Mouse (Mus musculus) limb, embryonic 15.5 days (tissue): ENCODE results near the gene Aff1. TPM values are rescaled to one million over a fixed set of nuclear protein-coding genes. Genes with fewer than 3 reads are reported as not detected.

ENCODE experiments used
- ATAC-seq: fragments of 200-750 bp; cut with Nextera tagmentation; 2 replicates; pipeline ENCODE4 v1.8.0; 2017; ENCODE audit warnings: low read depth, moderate TSS enrichment; ENCODE audit not compliant: insufficient number of reproducible peaks, low FRiP score, low TSS enrichment
- H3K27ac ChIP-seq: fragments of 300-500 bp; sonication (generic); 2 replicates; pipeline ENCODE4 v1.5.1; 2015; ENCODE audit warnings: moderate library complexity, mild to moderate bottlenecking, inconsistent platforms
- H3K27me3 ChIP-seq: fragments of 300-500 bp; sonication (generic); 2 replicates; pipeline ENCODE4 v1.6.1; 2015; ENCODE audit warnings: inconsistent platforms
- H3K36me3 ChIP-seq: fragments of 300-500 bp; sonication (generic); 2 replicates; pipeline ENCODE4 v1.6.1; 2015; ENCODE audit warnings: inconsistent platforms
- H3K4me1 ChIP-seq: fragments of 300-500 bp; sonication (generic); 2 replicates; pipeline ENCODE4 v1.6.1; 2015; ENCODE audit warnings: inconsistent platforms
- H3K4me2 ChIP-seq: fragments of 300-500 bp; sonication (generic); 2 replicates; pipeline ENCODE4 v1.6.1; 2015; ENCODE audit warnings: mild to moderate bottlenecking, inconsistent platforms
- H3K4me3 ChIP-seq: fragments of 300-500 bp; sonication (generic); 2 replicates; pipeline ENCODE4 v1.5.1; 2015; ENCODE audit warnings: mild to moderate bottlenecking, inconsistent platforms
- H3K9ac ChIP-seq: fragments of 300-500 bp; sonication (generic); 2 replicates; pipeline ENCODE4 v1.6.1; 2015; ENCODE audit warnings: inconsistent platforms
- H3K9me3 ChIP-seq: fragments of 300-500 bp; sonication (generic); 2 replicates; pipeline ENCODE4 v1.6.1; 2016; ENCODE audit warnings: inconsistent platforms
- WGBS: fragments of 180-500 bp; shearing (Covaris S2); methylation state at CpG from one replicate; pipeline ENCODE4 v1.1.7; 2015; 5-methylcytosine and 5-hydroxymethylcytosine counted together
- polyA plus RNA-seq: library from polyadenylated mRNA; unstranded; fragments of >200 nt; fragmentation: Nextera tagmentation; extraction: Ambion mirVana; gene quantifications from 2 replicates; pipeline ENCODE4 v1.2.1, GENCODE M21; 2015

The Aff1 gene
- polyA plus RNA-seq, 1 experiment from 2014 or later, result 5.1 TPM

DNA sequence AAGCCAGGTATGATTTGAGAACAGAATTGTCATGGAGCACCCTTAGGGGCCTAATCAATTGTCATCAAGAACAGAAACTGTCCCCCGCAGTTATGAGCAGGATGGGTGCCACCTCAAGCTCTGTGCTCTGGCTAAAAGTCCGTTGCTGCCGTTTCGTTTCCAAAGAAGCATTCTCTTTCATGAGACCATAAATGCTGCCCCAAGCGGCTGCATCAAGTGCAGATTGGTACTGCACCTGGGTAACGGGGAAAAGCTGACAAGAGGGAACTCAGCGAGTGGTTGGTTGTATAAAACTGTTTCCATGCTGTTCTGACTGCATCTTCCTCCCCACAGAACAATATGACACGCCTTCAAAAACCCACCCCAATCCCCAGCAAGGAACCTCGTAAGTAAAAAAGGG, 126.4 kb downstream of the Aff1 start:
- Histone ChIP-seq H3K9me3 (no peaks in the 10 kb centered on the region), H3K4me3 (no peak overlapping the region), H3K4me2 (no peak overlapping the region), H3K27me3 (no peaks in the 10 kb centered on the region), H3K36me3 (no peaks in the 10 kb centered on the region), H3K4me1 (no peaks in the 10 kb centered on the region), H3K9ac (no peak overlapping the region), H3K27ac (no peak overlapping the region)
- WGBS, result 55% methylated on average over 9 of the region's 9 CpGs
- ATAC-seq, result no peak

GRCm38 (mm10) chr5:103819674-103820073, 127.5 kb downstream of the Aff1 start:
- no peak overlapping the region for H3K4me2 ChIP-seq

GRCm38 (mm10) chr5:103821062-103821461, 128.9 kb downstream of the Aff1 start:
- Histone ChIP-seq H3K27me3 (no peaks in the 10 kb centered on the region), H3K4me3 (no peak overlapping the region), H3K27ac (no peak overlapping the region), H3K36me3 (0 out of 2 replicates have a peak, but pooled peaks cover 3% of the 10 kb centered on the region), H3K4me1 (no peaks in the 10 kb centered on the region), H3K9me3 (no peaks in the 10 kb centered on the region), H3K4me2 (no peak overlapping the region), H3K9ac (no peak overlapping the region)
- 91% methylated on average over 9 of the region's 9 CpGs for WGBS
- no peak for ATAC-seq

More at GRCm38 (mm10) chr5:103819674-103820073, 127.5 kb downstream of the Aff1 start:
- 86% methylated on average over 1 of the region's 1 CpGs for WGBS
- H3K4me1 ChIP-seq, result no peaks in the 10 kb centered on the region
- H3K27ac ChIP-seq, result no peak overlapping the region
- H3K27me3 ChIP-seq, result no peaks in the 10 kb centered on the region
- no peak for ATAC-seq
- no peak overlapping the region for H3K4me3 ChIP-seq
- H3K9me3 ChIP-seq, result no peaks in the 10 kb centered on the region
- no peaks in the 10 kb centered on the region for H3K36me3 ChIP-seq
- no peak overlapping the region for H3K9ac ChIP-seq

DNA sequence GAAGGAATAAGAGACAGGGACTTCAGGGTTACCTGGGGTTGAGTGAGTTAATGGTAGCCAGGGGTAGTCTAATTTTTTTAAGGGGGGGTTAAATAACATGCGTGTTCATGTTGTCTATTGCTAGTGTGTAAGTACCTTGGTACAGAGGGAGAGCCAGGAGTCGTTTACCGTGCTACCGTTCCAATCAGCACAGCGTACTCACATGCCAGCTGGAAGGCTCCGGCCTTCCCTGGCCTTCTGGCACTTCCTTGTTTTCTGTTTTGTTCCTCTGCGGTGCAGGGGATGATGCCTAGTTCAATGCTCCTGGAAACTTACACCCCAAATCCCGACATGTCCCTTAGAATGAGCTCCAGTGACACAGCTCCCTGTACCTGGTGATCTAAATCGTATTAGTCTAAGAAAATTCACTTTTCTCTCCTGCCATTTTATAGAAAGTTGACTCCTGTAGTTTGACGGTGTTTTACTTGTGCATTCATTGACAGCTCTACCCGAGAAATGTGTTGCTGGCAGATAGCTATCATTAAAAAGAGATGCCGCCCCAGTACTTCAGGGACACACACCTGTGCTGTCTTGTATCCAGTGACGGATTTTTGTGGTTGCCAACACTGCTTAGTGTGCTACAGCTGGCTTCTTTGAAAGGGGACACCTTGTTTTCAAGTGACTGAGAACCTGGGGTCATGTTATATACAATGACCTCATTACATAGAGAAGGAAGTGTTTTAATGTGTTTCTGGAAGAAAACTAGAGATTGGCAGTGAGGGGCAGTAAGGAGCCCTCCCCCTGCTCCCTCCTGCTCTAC, 129.5 kb downstream of the Aff1 start:
- no peak overlapping the region for H3K4me2 ChIP-seq
- H3K36me3 ChIP-seq, result 0 out of 2 replicates have a peak, but pooled peaks cover 6% of the 10 kb centered on the region
- no peak overlapping the region for H3K27ac ChIP-seq
- ATAC-seq, result no peak
- no peaks in the 10 kb centered on the region for H3K4me1 ChIP-seq
- no peak overlapping the region for H3K4me3 ChIP-seq
- no peaks in the 10 kb centered on the region for H3K27me3 ChIP-seq
- H3K9ac ChIP-seq, result no peak overlapping the region
- WGBS, result 59% methylated on average over 13 of the region's 13 CpGs
- H3K9me3 ChIP-seq, result no peaks in the 10 kb centered on the region

DNA sequence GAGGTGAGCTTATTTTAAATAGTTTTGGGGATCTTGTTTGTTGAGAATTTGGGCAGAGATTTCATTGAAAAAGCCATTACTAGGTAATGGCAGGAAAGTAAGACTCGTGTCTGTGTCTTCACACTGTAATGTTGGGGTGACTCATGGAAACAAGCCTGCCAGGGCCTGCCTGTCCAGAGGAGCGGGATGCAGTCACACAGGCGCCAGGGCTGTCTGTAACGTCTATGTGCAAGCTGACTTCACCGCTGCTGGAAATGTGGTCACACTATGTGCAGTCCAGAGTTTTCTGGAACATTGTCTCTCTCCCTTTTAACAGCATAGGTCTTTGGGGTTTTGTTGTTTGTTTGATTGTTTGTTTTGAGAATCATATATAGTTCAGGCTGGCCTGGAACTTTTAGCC, 130.8 kb downstream of the Aff1 start:
- Histone ChIP-seq H3K4me3 (no peak overlapping the region), H3K27me3 (no peaks in the 10 kb centered on the region), H3K9ac (no peak overlapping the region), H3K36me3 (0 out of 2 replicates have a peak, but pooled peaks cover 6% of the 10 kb centered on the region), H3K9me3 (no peaks in the 10 kb centered on the region), H3K27ac (no peak overlapping the region), H3K4me2 (no peak overlapping the region), H3K4me1 (no peaks in the 10 kb centered on the region)
- WGBS, result 75% methylated on average over 5 of the region's 5 CpGs
- ATAC-seq, result no peak

GRCm38 (mm10) chr5:103828304-103828703, 136.1 kb downstream of the Aff1 start:
- no peaks in the 10 kb centered on the region for H3K9me3 ChIP-seq
- no peak for ATAC-seq
- H3K4me3 ChIP-seq, result no peak overlapping the region
- no peaks in the 10 kb centered on the region for H3K4me1 ChIP-seq
- H3K27me3 ChIP-seq, result no peaks in the 10 kb centered on the region
- no peak overlapping the region for H3K4me2 ChIP-seq
- no peak overlapping the region for H3K9ac ChIP-seq
- no peak overlapping the region for H3K27ac ChIP-seq
- H3K36me3 ChIP-seq, result 0 out of 2 replicates have a peak, but pooled peaks cover 8% of the 10 kb centered on the region
- WGBS, result 73% methylated on average over 21 of the region's 21 CpGs

DNA sequence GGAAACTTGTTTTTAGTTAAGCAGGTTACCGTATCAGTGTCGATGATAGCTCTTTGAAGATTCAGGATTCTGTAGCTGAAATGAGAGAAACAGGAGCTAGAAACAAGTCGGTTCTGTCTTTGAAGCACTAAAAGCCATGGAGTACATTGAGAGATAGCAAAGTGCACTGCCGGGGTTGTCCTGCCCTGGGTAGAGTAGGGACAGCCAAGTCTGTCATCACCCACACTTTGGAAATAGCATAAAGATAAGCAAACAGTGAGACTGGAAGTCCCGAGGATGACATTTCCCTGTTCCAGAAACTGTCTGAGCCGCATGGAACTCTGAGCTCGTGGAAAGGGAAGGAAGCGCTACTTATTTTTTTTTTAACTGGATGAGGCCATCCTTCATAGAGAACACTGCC, 136.6 kb downstream of the Aff1 start:
- Histone ChIP-seq H3K27me3 (no peaks in the 10 kb centered on the region), H3K4me2 (no peak overlapping the region), H3K9ac (no peak overlapping the region), H3K4me3 (no peak overlapping the region), H3K27ac (no peak overlapping the region), H3K9me3 (no peaks in the 10 kb centered on the region), H3K36me3 (peaks cover 12% of the 10 kb centered on the region; the same call in 1 of the 2 replicates), H3K4me1 (no peaks in the 10 kb centered on the region)
- no peak for ATAC-seq
- 74% methylated on average over 8 of the region's 8 CpGs for WGBS

GRCm38 (mm10) chr5:103829158-103829557, 137.0 kb downstream of the Aff1 start:
- H3K9me3 ChIP-seq, result no peaks in the 10 kb centered on the region
- no peak for ATAC-seq
- H3K27me3 ChIP-seq, result no peaks in the 10 kb centered on the region

DNA sequence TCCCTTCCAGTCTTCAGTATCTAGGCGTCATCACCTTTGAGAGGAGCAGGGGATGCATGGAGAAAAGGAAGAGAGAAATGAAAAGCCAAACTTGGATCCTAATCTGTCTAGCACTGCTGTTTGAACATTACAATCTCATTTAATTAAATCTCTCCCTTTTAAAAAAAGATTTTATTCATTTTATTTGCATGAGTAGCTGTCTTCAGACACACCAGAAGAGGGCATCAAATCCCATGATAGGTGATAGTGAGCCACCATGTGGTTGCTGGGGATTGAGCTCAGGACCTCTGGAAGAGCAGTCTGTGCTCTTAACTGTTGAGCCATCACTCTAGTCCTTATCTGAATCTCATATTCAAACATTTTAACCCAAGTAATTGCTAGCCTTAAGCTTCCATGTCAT, 138.7 kb downstream of the Aff1 start:
- Histone ChIP-seq H3K4me2 (no peak overlapping the region), H3K9me3 (no peaks in the 10 kb centered on the region), H3K4me3 (no peak overlapping the region), H3K27me3 (no peaks in the 10 kb centered on the region), H3K36me3 (peaks cover 16% of the 10 kb centered on the region; the same call in 1 of the 2 replicates), H3K4me1 (peaks cover 5% of the 10 kb centered on the region; the same call in 1 of the 2 replicates), H3K9ac (no peak overlapping the region), H3K27ac (no peak overlapping the region)
- ATAC-seq, result no peak
- 94% methylated on average over 1 of the region's 1 CpGs for WGBS

More at GRCm38 (mm10) chr5:103829158-103829557, 137.0 kb downstream of the Aff1 start:
- 66% methylated on average over 12 of the region's 12 CpGs for WGBS
- Histone ChIP-seq H3K4me3 (no peak overlapping the region), H3K4me2 (no peak overlapping the region), H3K9ac (no peak overlapping the region), H3K36me3 (peaks cover 17% of the 10 kb centered on the region; the same call in 1 of the 2 replicates), H3K27ac (no peak overlapping the region), H3K4me1 (no peaks in the 10 kb centered on the region)

DNA sequence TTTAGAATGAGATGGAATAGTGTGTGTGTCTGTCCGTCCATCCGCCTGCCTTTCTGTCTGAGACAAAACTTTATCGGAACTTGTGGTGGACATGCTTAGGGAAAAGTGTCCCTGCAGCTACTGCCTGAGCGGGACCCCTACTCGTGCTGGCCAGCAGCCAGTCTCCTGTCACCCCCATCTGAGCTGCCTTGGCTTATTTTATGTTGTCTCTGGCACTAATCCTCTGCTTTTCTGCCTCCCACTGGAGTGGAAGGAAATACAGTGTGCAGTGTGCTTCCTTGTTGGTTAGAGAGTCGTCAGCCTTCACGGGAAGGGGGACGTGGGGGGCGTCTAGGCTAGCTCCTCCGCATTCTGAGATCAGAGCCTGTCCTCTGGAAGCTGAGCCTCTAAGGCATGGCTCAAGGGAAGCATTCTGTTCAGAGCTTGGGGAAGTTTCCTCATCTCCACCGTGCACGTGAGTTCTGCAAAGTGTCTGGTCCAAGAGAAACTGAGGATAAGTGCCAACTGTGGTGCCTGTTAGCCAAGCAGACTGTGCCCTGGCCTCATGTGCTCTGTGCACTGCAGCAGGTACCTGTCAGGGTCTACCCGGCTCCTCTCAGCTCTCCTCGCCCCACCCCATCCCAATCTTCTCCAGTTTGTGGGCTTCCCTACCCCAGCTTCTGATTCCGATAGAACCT, 143.4 kb downstream of the Aff1 start:
- Histone ChIP-seq H3K36me3 (peaks cover 12% of the 10 kb centered on the region; the same call in 1 of the 2 replicates), H3K4me1 (peaks cover 21% of the 10 kb centered on the region), H3K4me3 (no peak overlapping the region), H3K27me3 (no peaks in the 10 kb centered on the region), H3K4me2 (no peak overlapping the region), H3K9ac (no peak overlapping the region), H3K27ac (no peak overlapping the region), H3K9me3 (no peaks in the 10 kb centered on the region)
- WGBS, result 69% methylated on average over 15 of the region's 15 CpGs
- ATAC-seq, result no peak

DNA sequence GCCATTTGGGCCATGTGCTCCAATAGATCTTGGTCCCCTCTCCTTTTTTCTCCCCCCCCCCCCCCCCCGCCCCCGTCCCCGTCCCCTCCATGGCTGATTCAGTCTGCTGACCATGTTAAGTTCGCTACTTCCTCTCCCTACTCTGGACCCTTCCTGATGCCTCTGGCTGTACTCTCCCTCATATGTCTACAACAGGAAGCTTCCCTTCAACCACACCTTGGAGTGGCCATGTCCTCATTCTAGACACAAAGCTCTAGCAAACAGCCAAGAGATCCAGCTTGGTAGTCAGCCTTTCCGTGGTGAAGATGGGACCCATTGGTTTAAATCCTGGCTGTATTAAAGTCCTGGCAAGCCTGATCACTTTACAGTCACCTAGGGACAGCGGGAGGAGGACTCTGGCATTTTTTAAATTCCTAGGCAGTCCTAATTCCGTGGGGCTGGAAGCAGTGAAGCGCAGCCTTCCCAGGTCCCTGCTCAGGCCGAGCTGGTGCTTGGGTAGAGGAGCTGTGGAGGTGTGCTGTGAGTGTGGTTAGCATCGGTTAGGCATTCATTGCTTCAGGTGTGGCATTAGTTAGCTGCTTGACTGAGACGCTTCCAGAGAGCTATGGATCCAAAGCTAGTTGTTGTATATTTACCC, 144.1 kb downstream of the Aff1 start:
- no peak overlapping the region for H3K4me3 ChIP-seq
- peaks cover 12% of the 10 kb centered on the region; the same call in 1 of the 2 replicates for H3K36me3 ChIP-seq
- no peaks in the 10 kb centered on the region for H3K9me3 ChIP-seq
- H3K27ac ChIP-seq, result no peak overlapping the region
- H3K4me1 ChIP-seq, result peaks cover 21% of the 10 kb centered on the region
- H3K27me3 ChIP-seq, result no peaks in the 10 kb centered on the region
- no peak overlapping the region for H3K9ac ChIP-seq
- H3K4me2 ChIP-seq, result no peak overlapping the region
- ATAC-seq, result no peak
- WGBS, result 46% methylated on average over 10 of the region's 11 CpGs
